Mouse (Mus musculus): ENCODE measurements around the gene Ppp1r13l.

DNA sequence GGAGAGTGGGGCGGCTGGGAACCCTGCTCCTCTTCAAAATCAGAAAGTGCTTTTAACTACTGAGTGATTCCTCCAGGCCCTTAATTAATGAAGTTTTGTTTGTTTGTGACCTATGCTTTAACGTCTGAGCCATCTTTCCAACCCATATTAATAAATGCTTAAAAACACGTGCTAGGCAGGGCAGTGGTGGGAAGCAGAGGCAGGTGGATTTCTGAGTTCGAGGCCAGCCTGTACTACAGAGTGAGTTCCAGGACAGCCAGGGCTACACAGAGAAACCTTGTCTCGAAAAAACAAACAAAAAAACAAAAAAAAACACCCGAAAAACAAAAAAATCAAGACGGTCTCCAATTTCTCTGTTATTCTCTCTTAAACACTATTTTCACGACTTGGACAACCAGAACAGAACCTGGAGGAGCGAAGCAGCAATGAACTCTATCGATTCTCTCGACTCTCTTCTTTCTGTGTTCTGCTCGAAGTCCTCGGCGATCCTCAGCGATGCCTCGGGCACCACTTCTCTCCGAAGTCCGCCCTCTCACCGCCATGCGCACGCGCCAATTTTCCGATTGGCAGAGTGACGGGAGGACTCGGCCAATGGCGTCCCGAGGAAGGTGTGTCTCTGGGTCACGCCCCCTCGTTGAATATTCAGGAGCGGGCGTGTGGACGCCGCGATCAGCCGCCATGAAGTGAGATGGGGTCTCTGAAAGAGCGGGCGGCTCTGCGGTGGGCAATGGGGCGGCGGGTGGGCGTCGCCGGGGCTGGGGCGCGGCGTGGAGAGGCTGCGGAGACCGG lies 22.0 kb downstream of the Ppp1r13l start, which contains the start of gene Ercc2:
- TF ChIP-seq MAFK (IDR thresholded peaks at IDR 0.05; ENCODE audit: insufficient read depth, low read depth, low read length), result no peak
- TF ChIP-seq ZNF384 (IDR thresholded peaks at IDR 0.05; ENCODE audit: low read depth, low read length), result no peak
- no peak for TF ChIP-seq ZC3H11A (IDR thresholded peaks at IDR 0.05; ENCODE audit: borderline replicate concordance, low read depth, low read length)
